Mouse (Mus musculus): Measurements from ENCODE around the gene Ugt1a7c. TPM values are rescaled to one million over a fixed set of nuclear protein-coding genes. Genes with fewer than 3 reads are reported as not detected.

Ugt1a7c gene
- polyA plus RNA-seq, 1 experiment from 2014 or later: 33.9 TPM

GRCm38 (mm10) chr1:88260114-88260513 lies 165.3 kb downstream of the Ugt1a7c start:
- ATAC-seq (ENCODE audit: low FRiP score, low TSS enrichment): 0 out of 2 replicates have a peak, but pooled peaks have one; percentile 2
- peaks cover 21% of the 10 kb centered on the region for H3K4me1 ChIP-seq (replicated peaks; ENCODE audit: control insufficient read depth, insufficient read depth)
- H3K9ac ChIP-seq (ENCODE audit: low read length): peak overlapping the region; percentile 5
- WGBS: 72% methylated on average over 6 of the region's 6 CpGs
- TF ChIP-seq EP300 (optimal IDR thresholded peaks at IDR 0.05): no peak
- no peak for TF ChIP-seq CTCF (IDR thresholded peaks at IDR 0.05; ENCODE audit: low read depth)
- H3K4me2 ChIP-seq (replicated peaks; ENCODE audit: low read depth): 0 out of 2 replicates have a peak overlapping the region, but pooled peaks have one; percentile 0
- DNase-seq (ENCODE audit: low spot score): no peak
- no peaks in the 10 kb centered on the region for H3K27me3 ChIP-seq (ENCODE audit: control insufficient read depth, insufficient read depth, low read length)
- H3K27ac ChIP-seq (replicated peaks): peak overlapping the region; percentile 13; the same call in 1 of the 2 replicates
- H3K9me3 ChIP-seq (ENCODE audit: control insufficient read depth, low read length): peaks cover 10% of the 10 kb centered on the region
- H3K4me3 ChIP-seq (ENCODE audit: low read depth, low read length): no peak overlapping the region
- H3K36me3 ChIP-seq (ENCODE audit: control insufficient read depth, insufficient read depth, low read length): peaks cover 56% of the 10 kb centered on the region

- Histone ChIP-seq H3K27ac (replicated peaks) (no peak overlapping the region), H3K9ac (ENCODE audit: low read length) (no peak overlapping the region; the same call in 1 of the 2 replicates), H3K4me1 (replicated peaks; ENCODE audit: control insufficient read depth, insufficient read depth) (peaks cover 21% of the 10 kb centered on the region), H3K4me3 (ENCODE audit: low read depth, low read length) (no peak overlapping the region), H3K4me2 (replicated peaks; ENCODE audit: low read depth) (no peak overlapping the region), H3K27me3 (ENCODE audit: control insufficient read depth, insufficient read depth, low read length) (no peaks in the 10 kb centered on the region), H3K36me3 (ENCODE audit: control insufficient read depth, insufficient read depth, low read length) (peaks cover 62% of the 10 kb centered on the region), H3K9me3 (ENCODE audit: control insufficient read depth, low read length) (peaks cover 9% of the 10 kb centered on the region)
- WGBS: 78% methylated on average over 10 of the region's 10 CpGs
- TF ChIP-seq EP300 (optimal IDR thresholded peaks at IDR 0.05) (no peak), CTCF (IDR thresholded peaks at IDR 0.05; ENCODE audit: low read depth) (no peak)
- ATAC-seq (ENCODE audit: low FRiP score, low TSS enrichment) (no peak), DNase-seq (ENCODE audit: low spot score) (no peak)
Measured at GRCm38 (mm10) chr1:88260604-88261377, 165.9 kb downstream of the Ugt1a7c start.

GRCm38 (mm10) chr1:88261706-88262105 lies 166.8 kb downstream of the Ugt1a7c start:
- peaks cover 4% of the 10 kb centered on the region; the same call in 1 of the 2 replicates for H3K9me3 ChIP-seq (ENCODE audit: control insufficient read depth, low read length)
- no peak overlapping the region for H3K4me2 ChIP-seq (replicated peaks; ENCODE audit: low read depth)
- peaks cover 19% of the 10 kb centered on the region for H3K4me1 ChIP-seq (replicated peaks; ENCODE audit: control insufficient read depth, insufficient read depth)
- TF ChIP-seq CTCF (IDR thresholded peaks at IDR 0.05; ENCODE audit: low read depth) (no peak), EP300 (optimal IDR thresholded peaks at IDR 0.05) (no peak)
- H3K27me3 ChIP-seq (ENCODE audit: control insufficient read depth, insufficient read depth, low read length): no peaks in the 10 kb centered on the region
- WGBS: 79% methylated on average over 7 of the region's 7 CpGs
- no peak overlapping the region for H3K4me3 ChIP-seq (ENCODE audit: low read depth, low read length)
- H3K36me3 ChIP-seq (ENCODE audit: control insufficient read depth, insufficient read depth, low read length): peaks cover 71% of the 10 kb centered on the region
- H3K9ac ChIP-seq (ENCODE audit: low read length): no peak overlapping the region
- DNase-seq (ENCODE audit: low spot score): no peak
- ATAC-seq (ENCODE audit: low FRiP score, low TSS enrichment): no peak
- peak overlapping the region; percentile 31 for H3K27ac ChIP-seq (replicated peaks)

GRCm38 (mm10) chr1:88262255-88262654 lies 167.4 kb downstream of the Ugt1a7c start:
- peak; percentile 86 for DNase-seq (ENCODE audit: low spot score)
- no peak overlapping the region for H3K4me3 ChIP-seq (ENCODE audit: low read depth, low read length)
- H3K9ac ChIP-seq (ENCODE audit: low read length): no peak overlapping the region
- TF ChIP-seq CTCF (IDR thresholded peaks at IDR 0.05; ENCODE audit: low read depth) (0 out of 2 replicates have a peak, but pooled peaks have one; percentile 13), EP300 (optimal IDR thresholded peaks at IDR 0.05) (no peak)
- no peak overlapping the region for H3K4me2 ChIP-seq (replicated peaks; ENCODE audit: low read depth)
- peak; percentile 53 for ATAC-seq (ENCODE audit: low FRiP score, low TSS enrichment)
- H3K27me3 ChIP-seq (ENCODE audit: control insufficient read depth, insufficient read depth, low read length): no peaks in the 10 kb centered on the region
- H3K4me1 ChIP-seq (replicated peaks; ENCODE audit: control insufficient read depth, insufficient read depth): peaks cover 19% of the 10 kb centered on the region
- H3K9me3 ChIP-seq (ENCODE audit: control insufficient read depth, low read length): no peaks in the 10 kb centered on the region
- 43% methylated on average over 4 of the region's 4 CpGs for WGBS
- peak overlapping the region; percentile 31; the same call in 1 of the 2 replicates for H3K27ac ChIP-seq (replicated peaks)
- peaks cover 77% of the 10 kb centered on the region for H3K36me3 ChIP-seq (ENCODE audit: control insufficient read depth, insufficient read depth, low read length)

- ATAC-seq (ENCODE audit: low FRiP score, low TSS enrichment): no peak
- Histone ChIP-seq H3K4me3 (ENCODE audit: low read depth, low read length) (no peak overlapping the region), H3K9ac (ENCODE audit: low read length) (0 out of 2 replicates have a peak overlapping the region, but pooled peaks have one; percentile 0), H3K36me3 (ENCODE audit: control insufficient read depth, insufficient read depth, low read length) (peaks cover 84% of the 10 kb centered on the region), H3K9me3 (ENCODE audit: control insufficient read depth, low read length) (no peaks in the 10 kb centered on the region), H3K4me1 (replicated peaks; ENCODE audit: control insufficient read depth, insufficient read depth) (peaks cover 19% of the 10 kb centered on the region), H3K4me2 (replicated peaks; ENCODE audit: low read depth) (no peak overlapping the region), H3K27me3 (ENCODE audit: control insufficient read depth, insufficient read depth, low read length) (no peaks in the 10 kb centered on the region), H3K27ac (replicated peaks) (peak overlapping the region; percentile 9)
- TF ChIP-seq EP300 (optimal IDR thresholded peaks at IDR 0.05) (no peak), CTCF (IDR thresholded peaks at IDR 0.05; ENCODE audit: low read depth) (no peak)
- no peak for DNase-seq (ENCODE audit: low spot score)
- 65% methylated on average over 6 of the region's 6 CpGs for WGBS
Measured at GRCm38 (mm10) chr1:88262961-88263360, 168.1 kb downstream of the Ugt1a7c start.

GRCm38 (mm10) chr1:88263778-88264177 lies 168.9 kb downstream of the Ugt1a7c start:
- Histone ChIP-seq H3K4me1 (replicated peaks; ENCODE audit: control insufficient read depth, insufficient read depth) (peaks cover 19% of the 10 kb centered on the region), H3K27me3 (ENCODE audit: control insufficient read depth, insufficient read depth, low read length) (no peaks in the 10 kb centered on the region), H3K9me3 (ENCODE audit: control insufficient read depth, low read length) (no peaks in the 10 kb centered on the region), H3K4me3 (ENCODE audit: low read depth, low read length) (no peak overlapping the region), H3K27ac (replicated peaks) (no peak overlapping the region), H3K4me2 (replicated peaks; ENCODE audit: low read depth) (no peak overlapping the region), H3K9ac (ENCODE audit: low read length) (no peak overlapping the region), H3K36me3 (ENCODE audit: control insufficient read depth, insufficient read depth, low read length) (peaks cover 92% of the 10 kb centered on the region)
- no peak for ATAC-seq (ENCODE audit: low FRiP score, low TSS enrichment)
- no peak for DNase-seq (ENCODE audit: low spot score)
- WGBS: 90% methylated on average over 5 of the region's 5 CpGs
- TF ChIP-seq CTCF (IDR thresholded peaks at IDR 0.05; ENCODE audit: low read depth) (no peak), EP300 (optimal IDR thresholded peaks at IDR 0.05) (no peak)

All from stomach, postnatal 0 days (tissue).